Mouse (Mus musculus) left cerebral cortex, adult 8-10 months (tissue): ENCODE data around the gene Sh3bgrl2. TPM values are rescaled to one million over a fixed set of nuclear protein-coding genes. Genes with fewer than 3 reads are reported as not detected.

ENCODE experiments used
- DNase-seq, 2 experiments: peaks; one replicate each; pipeline ENCODE4 v3.0.0; 2022; ENCODE audit warnings: low spot score in 2 of 2
- total RNA-seq, 4 experiments: library from RNA; stranded (reverse); gene quantifications; 2 replicates each; pipeline ENCODE4 v1.2.4; 2022

Gene Sh3bgrl2
- total RNA-seq, 4 experiments from 2014 or later, result 33.9 to 43.8 (median 36.9) TPM

DNA sequence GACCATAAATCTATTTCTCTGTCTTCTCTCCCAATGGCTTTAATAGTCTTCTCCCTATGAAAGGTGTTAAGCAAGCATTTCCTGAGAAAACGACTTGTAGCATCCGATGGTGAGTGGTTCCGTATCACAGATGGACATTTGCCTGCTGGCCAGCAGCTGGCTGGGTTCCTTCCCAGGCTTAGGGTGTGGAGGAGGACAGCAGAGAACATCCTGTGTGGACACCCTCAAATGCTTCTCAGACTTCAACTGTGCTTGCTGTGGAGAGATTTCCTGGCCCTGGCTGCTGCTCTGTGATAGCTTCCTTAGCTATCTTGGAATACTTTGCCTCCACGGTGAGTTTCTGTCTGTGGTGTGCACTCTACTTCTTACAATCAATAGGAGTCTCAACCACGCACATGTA lies 76.1 kb downstream of the Sh3bgrl2 start:
- no peak for DNase-seq

DNA sequence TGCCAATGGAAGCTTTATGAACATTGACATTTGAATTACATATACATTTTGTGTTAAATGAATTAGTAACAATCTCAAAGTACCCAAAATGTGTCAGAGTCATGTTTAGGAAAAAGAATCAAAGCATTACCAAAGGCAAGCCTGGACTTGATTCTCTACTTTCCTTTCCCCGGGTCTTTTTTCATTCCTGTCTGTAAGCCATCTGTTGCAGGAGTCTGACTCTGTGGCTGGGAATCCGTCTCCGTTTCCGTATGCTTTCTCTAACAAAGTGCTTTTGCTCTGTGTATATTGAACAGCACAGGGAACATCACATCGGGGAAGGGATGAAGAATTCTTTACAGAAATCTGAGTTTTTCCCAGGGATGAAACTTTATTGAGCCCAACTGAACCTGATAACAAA lies 77.0 kb downstream of the Sh3bgrl2 start:
- DNase-seq, result no peak

DNA sequence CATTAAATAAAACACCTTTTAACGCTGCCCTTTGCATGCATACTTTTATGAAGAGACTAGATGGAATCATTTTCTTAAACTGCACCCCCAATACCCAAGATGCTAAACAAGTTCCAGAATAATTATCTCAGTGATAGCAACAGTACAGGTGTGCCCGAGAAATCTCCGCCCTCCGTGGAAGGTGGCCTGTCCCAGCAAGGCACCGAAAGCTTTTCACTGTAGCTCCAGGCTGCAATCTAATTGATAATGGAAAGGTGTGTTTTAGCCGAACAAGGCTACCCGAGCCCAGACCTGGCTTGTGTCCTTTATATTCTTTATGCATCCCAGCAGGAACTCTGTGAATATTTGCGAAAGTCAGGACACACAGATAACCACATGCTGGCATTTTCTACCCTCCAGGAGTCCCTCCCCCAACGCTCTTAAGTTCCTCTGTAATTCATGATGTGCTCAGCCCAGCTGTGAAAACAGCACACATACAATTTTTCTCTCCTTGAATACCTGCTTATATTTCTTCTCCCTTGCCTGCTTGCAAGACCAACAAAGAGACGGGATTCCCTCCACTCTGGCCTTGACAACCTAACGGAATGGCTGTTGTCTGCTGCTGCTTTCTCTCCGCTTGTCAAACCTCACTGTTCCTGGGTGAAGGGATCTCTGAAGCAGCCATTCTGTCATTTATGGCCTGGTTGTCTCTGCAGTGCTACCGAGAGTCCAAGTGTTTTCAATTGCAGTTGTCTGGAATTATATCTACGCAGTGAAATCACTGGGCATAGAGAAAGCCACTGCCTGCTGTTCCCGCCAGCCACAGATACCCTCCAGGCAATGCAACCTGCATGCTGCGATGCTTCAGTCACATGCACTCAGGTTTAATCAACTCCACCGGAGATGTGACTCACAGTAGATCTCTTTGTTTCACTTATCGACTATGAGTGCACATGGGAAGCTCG lies 80.8 kb downstream of the Sh3bgrl2 start:
- no peak for DNase-seq

DNA sequence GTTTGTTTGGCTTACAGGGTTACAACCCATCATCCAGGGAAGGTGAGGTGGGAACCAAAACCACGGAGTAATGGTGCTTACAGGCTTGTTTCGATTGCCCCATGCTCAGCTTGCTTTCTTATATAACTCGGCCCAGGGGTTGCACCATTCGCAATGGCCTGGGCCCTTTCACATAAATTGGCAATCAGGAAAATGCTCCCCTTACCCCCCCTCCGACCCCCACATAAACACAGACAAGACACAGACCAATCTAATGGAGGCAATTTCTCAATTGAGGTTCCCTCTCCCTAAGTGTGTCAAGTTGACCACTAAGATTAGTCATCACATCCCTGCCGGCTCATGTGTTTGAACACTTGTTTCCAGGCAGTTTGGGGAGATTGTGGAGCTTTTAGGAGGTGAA lies 82.2 kb downstream of the Sh3bgrl2 start:
- DNase-seq, result no peak

DNA sequence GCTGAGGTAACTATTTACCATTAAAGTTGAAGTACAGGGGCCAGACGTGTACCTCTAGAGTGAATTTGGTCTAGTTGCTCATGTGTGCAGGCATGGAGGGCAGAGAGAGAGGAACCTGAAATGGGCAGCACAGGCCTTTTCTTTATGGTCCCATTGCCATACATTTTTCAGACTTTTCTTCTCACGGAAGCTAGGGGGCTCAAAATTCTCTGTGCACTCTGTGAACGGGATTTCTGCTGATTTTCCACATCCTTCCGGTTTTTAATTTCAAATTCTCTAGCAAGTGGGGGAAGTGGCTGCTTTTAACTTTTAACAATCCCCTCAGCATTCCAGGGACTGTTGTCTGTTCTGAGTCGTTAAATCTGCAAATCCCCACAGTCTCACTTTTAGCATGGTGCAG lies 83.8 kb downstream of the Sh3bgrl2 start:
- DNase-seq, result no peak

DNA sequence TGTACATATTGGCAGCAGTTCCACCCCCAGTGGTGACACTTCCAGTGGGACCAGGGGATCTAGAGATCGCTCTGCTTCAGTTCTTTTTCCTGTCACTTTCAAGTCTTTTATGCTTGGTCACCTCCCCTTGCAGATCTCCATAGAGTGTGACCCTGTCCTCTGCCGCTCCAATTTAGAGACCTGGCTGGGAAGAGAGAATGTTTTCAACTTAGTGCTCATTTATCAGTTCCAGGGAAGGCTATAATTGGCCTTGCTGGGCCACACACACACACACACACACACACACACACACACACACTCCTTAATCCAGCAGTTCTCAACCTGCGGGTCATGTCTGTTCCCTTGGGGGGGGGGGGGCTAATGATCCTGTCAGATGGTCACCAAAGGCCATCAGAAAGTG lies 86.6 kb downstream of the Sh3bgrl2 start:
- DNase-seq, result no peak

DNA sequence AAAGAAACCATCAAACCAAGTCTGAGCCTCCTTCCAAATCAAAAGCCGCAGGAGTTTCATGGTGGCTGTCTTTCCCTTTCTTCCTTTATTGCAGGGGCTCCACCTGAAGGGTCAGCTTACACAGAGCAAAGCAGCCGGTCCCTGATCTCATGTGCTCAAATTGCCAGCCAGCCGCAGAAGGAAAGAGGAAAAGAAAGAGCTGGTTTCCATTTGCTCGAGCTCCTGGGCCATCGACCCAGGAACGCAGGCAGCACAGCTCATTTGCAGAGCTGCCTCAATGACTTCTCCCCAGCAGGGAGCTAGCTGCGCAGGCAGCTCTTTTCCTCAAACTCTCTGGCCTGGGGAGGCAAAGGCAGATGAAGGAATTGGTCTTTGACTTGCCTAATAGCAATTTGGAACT lies 87.9 kb downstream of the Sh3bgrl2 start:
- no peak for DNase-seq

DNA sequence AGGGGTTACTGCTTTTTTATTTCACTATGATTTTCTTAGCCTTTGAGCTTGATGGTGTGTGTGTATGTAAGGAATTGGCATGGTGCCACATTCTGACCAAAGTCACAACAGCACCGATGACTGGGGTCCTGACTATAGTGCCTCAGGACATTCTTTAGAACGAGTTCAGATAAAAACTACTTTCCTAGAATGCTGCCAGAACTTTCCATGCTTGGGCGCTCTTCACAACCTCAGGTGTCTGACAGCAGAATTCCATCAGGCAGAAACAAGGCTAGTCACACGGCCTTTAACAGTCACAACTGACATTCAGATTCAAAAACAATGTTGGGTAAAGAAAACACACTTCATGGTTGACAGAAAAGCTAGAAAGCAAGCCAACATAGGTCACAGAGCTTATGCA lies 95.0 kb downstream of the Sh3bgrl2 start:
- DNase-seq, result no peak

DNA sequence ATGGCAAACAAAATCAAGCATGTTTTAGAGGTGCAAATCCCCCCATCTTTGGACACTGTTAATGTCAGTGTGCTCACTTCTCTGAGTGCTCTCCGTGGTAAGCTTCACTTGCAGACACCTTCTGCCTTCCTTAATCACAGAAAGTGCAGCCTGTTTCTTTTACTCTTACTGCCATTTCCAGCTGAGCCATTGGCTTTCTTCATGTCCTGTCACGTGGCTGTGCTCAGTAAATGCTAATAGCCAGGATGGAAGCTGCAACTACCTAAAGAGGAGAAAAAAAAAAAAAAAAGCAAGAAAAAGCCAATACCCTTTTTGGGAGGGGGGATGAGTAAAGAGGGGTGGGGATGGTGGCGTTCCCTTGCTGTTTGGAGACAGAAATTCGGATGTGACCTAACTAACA lies 95.7 kb downstream of the Sh3bgrl2 start:
- DNase-seq, result no peak

DNA sequence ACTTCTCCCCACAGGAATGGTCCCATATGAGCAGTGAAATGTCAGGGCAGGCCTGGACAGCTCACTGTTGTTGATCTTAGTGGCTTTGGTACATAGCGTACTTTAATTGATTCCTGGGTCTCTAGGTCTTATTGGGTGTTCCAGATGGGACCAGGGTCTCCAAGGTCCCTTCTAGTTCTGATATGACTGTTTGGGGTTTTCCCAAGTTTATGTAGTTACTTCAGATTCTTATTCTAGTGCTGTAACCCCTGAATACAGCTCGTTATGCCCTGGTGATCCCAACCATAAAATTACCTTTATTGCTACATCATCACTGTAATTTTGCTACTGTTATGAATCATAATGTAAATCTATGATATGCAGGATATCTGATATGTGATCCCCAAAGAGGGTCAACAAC lies 98.1 kb downstream of the Sh3bgrl2 start:
- no peak for DNase-seq

DNA sequence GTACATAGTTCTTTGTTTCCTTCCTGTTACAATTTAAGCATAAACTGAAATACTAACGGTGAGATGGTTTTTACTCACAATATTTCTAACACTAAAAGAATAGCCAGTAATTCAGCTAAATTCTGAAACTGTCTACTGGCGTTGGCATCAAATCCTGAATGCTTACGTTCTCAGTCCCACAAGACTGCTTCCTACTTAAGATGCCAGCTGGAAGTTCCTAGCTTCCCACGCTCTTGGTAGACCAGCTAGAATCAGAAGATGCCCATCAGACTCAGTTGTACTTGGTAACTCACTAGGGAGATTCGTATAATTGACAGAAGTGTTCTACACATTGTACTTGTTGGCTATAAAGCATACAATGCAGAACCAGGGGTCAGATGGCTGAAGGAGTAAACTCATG lies 98.6 kb downstream of the Sh3bgrl2 start:
- DNase-seq, result peak in 1 of 2 experiments; percentile 10

DNA sequence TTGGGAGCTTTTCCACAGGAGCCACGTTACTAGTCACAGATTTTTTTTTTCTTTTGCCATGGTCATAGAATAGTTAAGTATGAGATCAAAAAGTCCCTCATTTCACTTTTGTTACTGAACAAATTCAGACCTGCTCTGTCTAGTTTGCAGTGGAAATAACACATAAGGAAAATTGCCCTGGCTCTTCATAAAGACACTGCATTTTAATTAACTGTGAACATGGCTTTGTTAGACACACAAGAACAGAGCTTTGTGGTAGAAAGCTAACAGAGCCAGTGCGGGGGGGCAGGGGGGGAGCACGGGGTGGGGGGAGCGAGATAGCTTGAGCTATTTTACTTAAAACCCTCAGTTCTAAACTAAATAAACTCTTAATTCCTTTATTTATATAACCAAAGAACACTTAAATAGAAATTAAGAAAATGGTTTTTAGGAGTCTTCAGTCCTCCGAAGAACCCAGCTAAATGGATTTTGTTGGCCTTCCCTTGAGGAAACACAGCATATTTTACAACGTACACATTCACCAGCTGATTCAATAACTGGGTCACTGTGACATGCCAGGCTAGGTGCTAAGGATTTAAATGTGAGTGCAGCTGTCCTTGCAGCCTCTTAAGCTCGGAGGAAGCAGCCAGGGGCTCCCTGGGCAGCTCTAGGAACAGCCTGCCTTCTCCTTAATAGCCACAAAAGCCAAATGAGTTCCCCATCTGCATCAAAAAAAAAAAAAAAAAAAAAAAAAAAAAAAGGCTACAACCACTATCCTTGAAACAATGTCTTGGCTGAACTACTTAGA lies 100.0 kb downstream of the Sh3bgrl2 start:
- DNase-seq, result no peak

DNA sequence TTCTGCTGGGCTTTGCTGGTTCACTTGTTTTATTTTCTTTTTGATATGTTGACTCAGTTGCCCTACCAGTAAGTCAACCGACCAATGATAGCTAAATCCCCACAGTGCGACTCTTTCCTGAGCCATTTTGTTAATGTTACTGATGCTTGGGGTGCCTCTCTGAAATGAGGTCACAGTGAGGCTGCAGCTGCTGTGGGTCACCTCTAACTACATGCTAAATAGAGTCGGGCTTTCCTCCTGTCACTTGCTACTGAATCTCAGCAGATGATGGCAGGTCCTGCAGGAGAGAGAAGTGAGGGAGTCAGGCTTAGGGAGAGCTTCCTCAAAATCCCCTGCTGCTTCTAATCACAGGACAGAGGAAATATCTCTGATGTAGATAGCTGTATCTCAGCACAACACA lies 100.6 kb downstream of the Sh3bgrl2 start:
- DNase-seq, result no peak

DNA sequence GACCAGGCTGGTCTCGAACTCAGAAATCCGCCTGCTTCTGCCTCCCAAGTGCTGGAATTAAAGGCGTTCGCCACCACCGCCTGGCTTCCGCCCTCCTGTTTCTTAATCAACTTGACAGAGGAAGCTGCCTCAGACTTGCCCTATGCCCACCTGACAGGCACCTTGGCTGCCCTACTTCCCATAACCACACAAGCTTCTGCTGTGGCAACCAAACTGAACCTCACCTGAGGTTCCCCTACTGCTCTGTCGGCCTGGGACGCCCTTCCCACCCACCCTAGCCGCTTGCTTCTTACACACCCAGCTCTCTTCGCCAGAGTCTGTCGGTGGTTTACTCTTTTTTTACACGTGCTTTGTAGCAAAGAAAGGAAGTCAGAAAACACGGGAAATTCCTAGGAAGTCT lies 103.9 kb downstream of the Sh3bgrl2 start:
- no peak for DNase-seq

DNA sequence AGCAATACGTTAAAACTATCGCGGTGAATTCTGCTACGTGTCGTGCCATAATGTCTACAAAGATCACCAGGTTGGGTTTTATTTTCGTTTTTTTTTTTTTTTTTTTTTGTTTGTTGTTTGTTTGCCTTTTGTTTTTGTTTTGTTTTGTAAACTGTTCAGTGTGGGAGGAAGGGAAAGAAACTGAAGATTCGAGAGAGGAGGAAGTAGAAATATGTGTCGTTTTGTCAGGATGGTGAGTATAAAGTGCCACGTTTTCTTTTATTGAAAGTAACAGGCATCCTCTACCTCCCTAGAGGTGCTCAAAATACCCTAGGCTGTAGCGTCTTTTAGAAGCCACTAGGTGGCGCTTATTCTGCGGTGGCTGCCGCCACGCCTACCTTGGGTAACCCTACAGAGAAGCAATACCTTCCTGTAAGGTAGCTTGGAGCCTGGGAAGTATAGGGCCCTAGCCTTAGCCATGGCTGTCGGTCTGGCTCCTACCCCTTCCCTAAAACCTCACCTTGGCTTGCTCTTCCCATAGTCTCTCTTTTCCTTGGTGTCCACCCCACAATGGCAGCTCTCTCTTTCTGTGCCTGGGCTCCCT lies 104.6 kb downstream of the Sh3bgrl2 start:
- no peak for DNase-seq

DNA sequence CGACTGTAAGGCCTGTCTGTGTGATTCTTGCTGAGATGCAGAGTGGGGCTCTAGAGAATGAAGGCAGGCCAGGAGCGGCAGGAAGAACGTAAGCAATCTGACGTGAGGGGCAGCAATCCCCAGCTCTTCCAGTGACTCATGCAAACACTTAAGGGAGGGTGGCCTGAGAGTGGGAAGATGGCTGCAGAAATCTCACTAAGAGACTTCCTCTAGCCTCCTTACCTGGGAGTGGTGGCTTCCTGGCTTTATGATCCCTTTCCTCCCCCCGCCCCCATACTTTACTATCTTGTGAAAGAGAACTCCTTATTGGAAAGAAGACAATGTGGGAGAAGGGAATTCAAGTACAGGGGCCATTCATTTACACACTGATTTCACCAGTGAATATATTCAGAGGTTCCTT lies 106.5 kb downstream of the Sh3bgrl2 start:
- DNase-seq, result no peak

DNA sequence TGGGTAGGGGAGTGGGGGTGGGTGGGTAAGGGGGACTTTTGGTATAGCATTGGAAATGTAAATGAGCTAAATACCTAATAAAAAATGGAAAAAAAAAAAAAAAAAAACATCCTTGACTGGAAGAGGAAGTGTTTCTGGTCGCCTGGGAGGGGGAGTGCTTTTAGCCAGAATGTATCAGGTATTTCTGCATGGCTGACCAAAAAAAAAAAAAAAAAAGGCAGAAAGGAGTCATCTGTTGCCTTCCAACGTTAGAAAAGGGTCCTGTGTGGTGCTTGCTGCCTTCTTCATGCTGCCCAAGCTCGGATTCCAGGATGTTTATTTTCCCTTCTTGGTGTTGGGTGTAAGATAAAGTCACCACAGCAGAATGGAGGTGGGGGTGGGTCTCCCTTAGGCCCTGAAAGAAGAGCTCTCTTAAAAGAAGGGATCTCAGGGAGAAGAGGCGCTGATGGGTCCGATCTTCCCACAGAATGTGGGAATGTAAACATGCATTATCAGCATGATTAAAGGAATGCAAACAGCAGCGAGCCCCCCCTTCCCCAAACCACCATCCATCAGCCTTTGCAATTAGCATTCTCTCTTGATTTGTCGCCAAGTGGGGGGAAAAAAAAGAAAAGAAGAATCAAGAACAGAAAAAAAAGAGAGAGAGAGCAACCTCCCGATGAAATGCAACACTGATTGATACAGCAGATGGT lies 109.0 kb downstream of the Sh3bgrl2 start:
- no peak for DNase-seq

DNA sequence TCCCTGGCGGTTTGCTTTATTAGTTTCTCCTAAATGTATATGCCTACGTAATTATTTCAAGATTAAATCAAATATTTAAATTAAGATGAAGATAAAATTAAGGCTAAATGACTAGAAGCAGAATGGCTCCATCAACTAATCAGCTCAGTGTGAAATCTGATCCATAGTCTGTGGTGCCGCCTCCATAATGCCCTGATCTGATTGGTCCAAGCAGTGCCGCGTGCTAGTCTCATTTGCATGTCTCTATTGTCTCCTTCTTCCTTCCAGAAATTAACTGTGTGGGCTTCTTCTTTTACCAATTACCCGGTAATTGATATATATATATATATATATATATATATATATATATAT lies 109.5 kb downstream of the Sh3bgrl2 start:
- DNase-seq, result no peak

DNA sequence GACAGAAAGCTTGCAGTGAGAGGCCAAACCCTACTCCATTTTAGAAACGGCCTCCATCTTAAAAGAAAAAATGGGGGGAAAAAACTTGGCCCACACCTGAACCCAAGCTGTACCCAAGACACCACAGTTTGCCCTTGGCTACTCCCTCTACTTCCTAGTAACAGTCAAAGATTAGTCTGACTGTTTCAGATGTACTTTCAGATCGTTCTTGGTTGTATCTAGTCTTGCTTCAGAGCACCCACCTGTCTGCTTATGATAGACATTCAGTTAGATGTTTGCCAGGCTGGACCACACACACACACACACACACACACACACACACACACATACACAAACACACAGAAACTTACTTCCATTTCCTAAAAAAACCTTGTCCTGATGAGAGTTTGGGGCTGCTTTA lies 111.0 kb downstream of the Sh3bgrl2 start:
- no peak for DNase-seq

DNA sequence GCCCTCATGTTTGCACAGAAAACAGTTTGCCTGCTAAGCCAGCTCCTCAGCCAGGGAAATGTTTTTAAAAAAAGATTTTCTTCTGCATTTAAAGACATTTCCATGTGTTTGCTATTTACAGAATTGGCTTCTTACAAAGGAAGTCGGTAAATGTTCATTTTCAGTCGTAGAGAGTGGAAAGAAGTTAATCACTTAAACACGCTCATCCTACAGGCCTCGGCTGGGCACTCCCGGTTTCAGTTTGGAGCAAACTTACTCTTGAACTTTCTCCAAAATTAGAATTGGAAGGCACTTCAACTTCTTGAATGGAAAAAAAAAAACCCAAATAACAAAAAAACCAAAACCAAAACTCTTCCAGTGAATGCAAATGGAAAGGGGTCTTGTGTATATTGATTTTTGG lies 113.7 kb downstream of the Sh3bgrl2 start:
- no peak for DNase-seq

DNA sequence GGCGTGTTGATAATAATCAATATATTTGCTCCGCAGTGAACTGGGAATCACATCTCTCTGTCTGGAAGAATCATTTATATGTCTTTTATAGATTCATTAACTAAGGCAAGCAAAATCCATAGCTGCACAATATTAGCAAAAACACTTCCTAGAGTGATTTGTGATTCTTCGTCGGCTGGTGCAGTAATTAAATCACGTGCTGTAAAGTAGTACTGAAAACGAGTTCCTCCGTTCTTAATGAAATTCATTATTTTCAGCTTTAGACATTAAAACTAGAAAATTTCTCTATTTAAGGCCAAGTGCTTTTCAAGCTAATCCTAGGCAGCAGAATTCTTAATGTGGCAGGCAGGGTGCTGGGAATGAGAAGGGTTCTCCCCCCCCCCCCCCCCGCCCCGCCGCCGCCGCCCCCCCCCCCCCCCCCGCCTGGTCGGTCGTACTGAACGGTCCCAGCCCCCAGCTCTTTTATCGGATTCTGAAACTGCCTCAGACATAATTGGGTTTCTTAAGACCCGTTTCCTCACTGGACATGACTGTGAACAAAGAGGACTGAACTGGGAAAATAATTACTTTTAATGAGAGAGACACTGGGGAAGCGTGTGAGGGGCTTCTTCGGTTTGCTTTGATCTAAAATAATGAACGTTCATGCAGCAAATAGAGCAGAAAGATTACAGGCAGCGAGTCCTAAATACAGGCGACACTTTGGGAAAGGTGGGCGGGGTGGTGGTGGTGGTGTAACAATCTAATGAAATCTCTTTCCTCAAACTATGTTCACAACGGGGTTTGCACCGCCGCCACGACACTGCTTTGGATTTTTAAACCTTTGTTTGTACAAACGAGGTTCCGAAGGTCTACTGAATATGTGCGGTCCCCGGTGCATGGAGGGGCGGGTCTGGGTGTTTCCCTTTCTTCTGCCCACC lies 116.1 kb downstream of the Sh3bgrl2 start:
- peak in 1 of 2 experiments; percentile 19 for DNase-seq
